9 mouse cellular contexts compared by ENCODE assay signal in the genomic region with DNA sequence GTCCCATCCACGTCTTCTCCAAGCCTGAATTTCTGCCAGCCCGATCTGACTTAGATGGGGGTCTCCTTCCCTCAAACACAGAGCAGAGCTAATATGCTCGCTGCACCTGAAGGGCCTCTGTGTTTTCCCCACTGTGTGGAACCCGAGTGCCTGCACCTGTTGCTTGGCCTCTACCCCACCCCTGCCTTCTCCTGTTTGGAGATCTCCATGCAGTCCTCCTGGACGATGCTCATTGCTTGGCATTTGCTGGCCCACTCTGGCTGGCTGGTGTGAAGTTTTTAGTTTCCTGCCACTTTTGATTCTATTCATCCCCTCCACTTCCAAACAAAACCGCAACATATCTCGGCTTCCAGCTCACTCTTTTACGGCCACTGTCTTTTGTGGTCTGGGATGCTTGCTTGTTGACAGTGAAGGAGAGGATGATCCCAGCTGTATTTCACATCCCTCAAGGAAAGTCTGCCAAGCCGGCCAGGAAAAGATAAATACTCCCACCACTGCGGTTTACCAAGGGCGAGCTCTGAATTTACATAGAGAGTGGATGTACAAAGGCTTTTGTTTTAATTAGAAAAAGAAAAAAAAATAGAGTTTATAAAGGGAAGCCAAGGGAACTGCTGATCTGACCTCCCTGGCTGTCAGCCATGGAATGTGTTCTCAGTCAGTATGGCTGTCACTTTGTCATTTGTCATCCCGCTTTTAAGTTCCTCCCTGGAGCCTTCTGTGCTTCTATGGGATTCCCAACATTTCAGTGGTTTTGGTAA.
DNase-seq lines count a peak whose midpoint lies in the region; ATAC-seq and TF ChIP-seq lines count a peak whose summit lies in the region.
"Had no signal": no experiment of that assay in that cellular context is flagged by ENCODE, and none has a peak within 500 bp of the region (broad histone marks: within the 10 kb centered on the region; RNA-seq: fewer than 3 reads in every experiment).

No protein-coding gene starts in this region.

- no peaks in the 10 kb centered on the region for H3K79me3 ChIP-seq in C2C12 (ENCODE audit: low read depth)

- no peak overlapping the region for H3K4me3 ChIP-seq in C2C12 (ENCODE audit: insufficient read depth, poor library complexity, severe bottlenecking)
- H3K4me3 ChIP-seq in lung, postnatal 0 days (ENCODE audit: low read depth, low read length): no peak overlapping the region
- H3K4me3 ChIP-seq: liver, embryonic 15.5 days had no signal

- no peaks in the 10 kb centered on the region for H3K36me3 ChIP-seq in C2C12 (ENCODE audit: control insufficient read depth, insufficient read depth)
- H3K36me3 ChIP-seq in lung, postnatal 0 days (ENCODE audit: insufficient read depth, low read length): no peaks in the 10 kb centered on the region
- H3K36me3 ChIP-seq: liver, embryonic 15.5 days had no signal

- intact Hi-C loops in heart, postnatal 36 days (cut with DNase I): no loop called here
- intact Hi-C loops in gastrocnemius, postnatal 14 days (cut with DNase I; ENCODE audit: low total_unique reads): no loop called here

- H3K4me2 ChIP-seq in lung, postnatal 0 days (replicated peaks; ENCODE audit: low read depth, low read length): no peak overlapping the region
- H3K4me2 ChIP-seq: liver, embryonic 15.5 days had no signal

- H3K27me3 ChIP-seq in C2C12 (ENCODE audit: control insufficient read depth, insufficient read depth, insufficient read length): no peaks in the 10 kb centered on the region
- H3K27me3 ChIP-seq in lung, postnatal 0 days (replicated peaks; ENCODE audit: insufficient read depth, low read length): no peaks in the 10 kb centered on the region
- H3K27me3 ChIP-seq: liver, embryonic 15.5 days had no signal

- H3K4me1 ChIP-seq in lung, postnatal 0 days (ENCODE audit: insufficient read depth, low read depth, low read length): no peaks in the 10 kb centered on the region
- H3K4me1 ChIP-seq: liver, embryonic 15.5 days had no signal

- no peak overlapping the region for H3K9ac ChIP-seq in lung, postnatal 0 days (replicated peaks; ENCODE audit: low read depth)
- H3K9ac ChIP-seq: liver, embryonic 15.5 days had no signal

- peak; percentile 33; the same call in 1 of the 2 replicates for TF ChIP-seq EP300 in lung, postnatal 0 days (IDR thresholded peaks at IDR 0.05)

- ATAC-seq in lung, postnatal 0 days: peak; percentile 67

- H3K9me3 ChIP-seq in lung, postnatal 0 days (ENCODE audit: low read length): no peaks in the 10 kb centered on the region
- H3K9me3 ChIP-seq: liver, embryonic 15.5 days had no signal

- no peak overlapping the region for H3K27ac ChIP-seq in lung, postnatal 0 days (ENCODE audit: low read length)
- H3K27ac ChIP-seq: liver, embryonic 15.5 days had no signal

- H3ac ChIP-seq in C2C12 (ENCODE audit: control insufficient read depth, insufficient read length, low read depth): no peak overlapping the region

- DNase-seq in heart, adult 11 months: peak; percentile 76
- no peak for DNase-seq in heart, postnatal 36 days
- peak; percentile 44 for DNase-seq in heart, postnatal 4 days
- peak; percentile 68 for DNase-seq in lung, postnatal 0 days (ENCODE audit: low spot score)
- no peak for DNase-seq in gastrocnemius, postnatal 25 days
- no peak for DNase-seq in gastrocnemius, postnatal 14 days
- DNase-seq in left cerebral cortex, adult 11 months (ENCODE audit: low spot score): no peak

- no peak for TF ChIP-seq CTCF in C2C12 (IDR thresholded peaks at IDR 0.05; ENCODE audit: control insufficient read depth, insufficient read depth, insufficient read length)
- no peak for TF ChIP-seq CTCF in lung, postnatal 0 days (IDR thresholded peaks at IDR 0.05)

- no peaks in the 10 kb centered on the region for H3K79me2 ChIP-seq in C2C12 (ENCODE audit: control insufficient read depth, insufficient read depth)

- WGBS in lung, postnatal 0 days: 39% methylated on average over 12 of the region's 12 CpGs

TF ChIP-seq in C2C12, 6 proteins besides CTCF, POLR2A, EP300 and RAD21:
- TF ChIP-seq MAX (IDR thresholded peaks at IDR 0.05) (peak; percentile 80), MYOD1 (IDR thresholded peaks at IDR 0.05; ENCODE audit: control insufficient read depth, insufficient read length, low read depth) (peak; percentile 47), MYOG (IDR thresholded peaks at IDR 0.05; ENCODE audit: control insufficient read depth, extremely low read depth, insufficient read length) (no peak), FOSL1 (IDR thresholded peaks at IDR 0.05; ENCODE audit: insufficient read depth, low read length, poor library complexity, severe bottlenecking) (no peak), USF1 (IDR thresholded peaks at IDR 0.05; ENCODE audit: low read depth) (no peak), CEBPB (IDR thresholded peaks at IDR 0.05; ENCODE audit: low read depth) (no peak)

Comparison
In these comparisons a context has a peak if more than half of its experiments do, and no peak if none do; other contexts are left out.
1. DNase-seq: peak in heart, adult 11 months (single experiment), heart, postnatal 4 days (single experiment) and lung, postnatal 0 days (single experiment); none in heart, postnatal 36 days (0 of 2), gastrocnemius, postnatal 25 days (single experiment), gastrocnemius, postnatal 14 days (single experiment) and left cerebral cortex, adult 11 months (single experiment).